Mouse (Mus musculus) lung, embryonic 14.5 days (tissue): ENCODE measurements around the gene Nacc2. TPM values are rescaled to one million over a fixed set of nuclear protein-coding genes. Genes with fewer than 3 reads are reported as not detected.
A peak's percentile ranks its signal among the peaks of the same experiment; 100 is the strongest.

Experiments
- ATAC-seq: fragments of 200-750 bp; cut with Nextera tagmentation; 2 replicates; pipeline ENCODE4 v1.8.0; 2017; ENCODE audit warnings: mild to moderate bottlenecking, moderate TSS enrichment, moderate library complexity; ENCODE audit not compliant: insufficient read depth
- DNase-seq: peaks from one replicate; pipeline ENCODE4 v3.0.0-alpha.2; 2015
- H3K27ac ChIP-seq: fragments of 300-500 bp; sonication (generic); 2 replicates; pipeline ENCODE4 v1.5.1; 2014; ENCODE audit warnings: low read depth, mild to moderate bottlenecking, moderate library complexity
- H3K27me3 ChIP-seq: fragments of 300-500 bp; sonication (generic); 2 replicates; pipeline ENCODE4 v1.6.1; 2014; ENCODE audit warnings: low read length, control low read depth; ENCODE audit not compliant: insufficient read depth
- H3K36me3 ChIP-seq: fragments of 300-500 bp; sonication (generic); 2 replicates; pipeline ENCODE4 v1.6.1; 2014; ENCODE audit warnings: control low read depth; ENCODE audit not compliant: insufficient read depth
- H3K4me1 ChIP-seq: fragments of 300-500 bp; sonication (generic); 2 replicates; pipeline ENCODE4 v1.6.1; 2014; ENCODE audit warnings: antibody characterized with exemption, control low read depth; ENCODE audit not compliant: insufficient read depth
- H3K4me2 ChIP-seq: fragments of 300-500 bp; sonication (generic); 2 replicates; pipeline ENCODE4 v1.6.1; 2014; ENCODE audit warnings: mild to moderate bottlenecking
- H3K4me3 ChIP-seq: fragments of 300-500 bp; sonication (generic); 2 replicates; pipeline ENCODE4 v1.5.1; 2014; ENCODE audit warnings: low read depth, low read length
- H3K9ac ChIP-seq: fragments of 300-500 bp; sonication (generic); 2 replicates; pipeline ENCODE4 v1.6.1; 2014
- H3K9me3 ChIP-seq: fragments of 300-500 bp; sonication (generic); 2 replicates; pipeline ENCODE4 v1.6.1; 2016; ENCODE audit warnings: low read depth, low read length, control low read depth
- CTCF ChIP-seq: IDR thresholded peaks from 2 replicates; pipeline ENCODE4 v1.5.1; 2016; ENCODE audit warnings: antibody characterized with exemption, low read depth
- WGBS: fragments of 180-500 bp; shearing (Covaris S2); extraction: QIAGEN DNeasy Blood & Tissue Kit; methylation state at CpG from one replicate; pipeline ENCODE4 v1.1.7; 2014; 5-methylcytosine and 5-hydroxymethylcytosine counted together
- polyA plus RNA-seq: library from polyadenylated mRNA; unstranded; fragments of >200 nt; fragmentation: Nextera tagmentation; extraction: Ambion mirVana; gene quantifications from 2 replicates; pipeline ENCODE4 v1.2.1, GENCODE M21; 2014

The Nacc2 gene
- polyA plus RNA-seq, 1 experiment from 2014 or later, result 9.4 TPM

DNA sequence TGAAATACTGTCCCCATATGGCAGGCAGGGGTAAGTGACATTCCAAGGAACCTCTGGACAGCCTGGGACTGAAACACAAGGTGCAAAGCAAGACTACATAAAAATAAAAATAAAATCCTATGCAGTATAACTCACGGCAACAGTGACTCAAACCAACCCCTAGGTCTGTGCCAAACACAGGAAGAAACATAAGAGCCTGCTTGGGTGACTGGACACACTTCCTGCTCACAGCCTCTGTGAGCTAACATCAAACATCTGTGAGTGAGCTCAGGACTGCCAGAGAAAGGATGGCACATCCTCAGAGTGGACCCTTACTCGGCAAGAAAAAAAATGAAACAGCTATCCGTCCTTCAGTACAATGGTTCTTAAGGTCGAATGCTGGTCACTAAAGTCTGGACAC, 40.1 kb downstream of the Nacc2 start:
- no peak overlapping the region for H3K4me2 ChIP-seq
- TF ChIP-seq CTCF, result no peak
- 53% methylated on average over 4 of the region's 4 CpGs for WGBS
- H3K4me3 ChIP-seq, result no peak overlapping the region
- no peaks in the 10 kb centered on the region for H3K27me3 ChIP-seq
- H3K9ac ChIP-seq, result no peak overlapping the region
- H3K36me3 ChIP-seq, result no peaks in the 10 kb centered on the region
- DNase-seq (peak; percentile 8), ATAC-seq (no peak)
- no peaks in the 10 kb centered on the region for H3K4me1 ChIP-seq
- no peaks in the 10 kb centered on the region for H3K9me3 ChIP-seq
- H3K27ac ChIP-seq, result no peak overlapping the region

DNA sequence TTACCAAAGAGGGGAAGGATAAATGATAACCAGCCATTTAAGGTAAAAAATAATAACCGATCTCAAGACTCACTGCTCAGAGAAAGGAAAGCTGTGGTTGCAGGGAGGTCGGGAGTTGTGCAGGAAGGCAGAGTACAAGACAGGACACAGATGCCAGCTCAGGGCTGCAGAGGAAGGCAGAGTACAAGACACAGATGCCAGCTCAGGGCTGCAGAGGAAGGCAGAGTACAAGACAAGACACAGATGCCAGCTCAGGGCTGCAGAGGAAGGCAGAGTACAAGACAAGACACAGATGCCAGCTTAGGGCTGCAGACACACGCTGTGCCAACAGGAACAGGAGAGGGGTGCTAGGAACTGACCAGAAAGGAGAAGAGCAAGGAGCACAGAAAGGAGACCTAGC, 42.2 kb downstream of the Nacc2 start:
- no peaks in the 10 kb centered on the region for H3K27me3 ChIP-seq
- H3K27ac ChIP-seq, result no peak overlapping the region
- no peak overlapping the region for H3K4me2 ChIP-seq
- WGBS, result 69% methylated on average over 3 of the region's 3 CpGs
- no peak overlapping the region for H3K4me3 ChIP-seq
- no peaks in the 10 kb centered on the region for H3K4me1 ChIP-seq
- no peak overlapping the region for H3K9ac ChIP-seq
- TF ChIP-seq CTCF, result no peak
- DNase-seq (no peak), ATAC-seq (no peak)
- H3K9me3 ChIP-seq, result no peaks in the 10 kb centered on the region
- no peaks in the 10 kb centered on the region for H3K36me3 ChIP-seq

- H3K27ac ChIP-seq, result no peak overlapping the region
- no peak for ATAC-seq
Observed at GRCm38 (mm10) chr2:26079409-26079808, 43.6 kb downstream of the Nacc2 start.

DNA sequence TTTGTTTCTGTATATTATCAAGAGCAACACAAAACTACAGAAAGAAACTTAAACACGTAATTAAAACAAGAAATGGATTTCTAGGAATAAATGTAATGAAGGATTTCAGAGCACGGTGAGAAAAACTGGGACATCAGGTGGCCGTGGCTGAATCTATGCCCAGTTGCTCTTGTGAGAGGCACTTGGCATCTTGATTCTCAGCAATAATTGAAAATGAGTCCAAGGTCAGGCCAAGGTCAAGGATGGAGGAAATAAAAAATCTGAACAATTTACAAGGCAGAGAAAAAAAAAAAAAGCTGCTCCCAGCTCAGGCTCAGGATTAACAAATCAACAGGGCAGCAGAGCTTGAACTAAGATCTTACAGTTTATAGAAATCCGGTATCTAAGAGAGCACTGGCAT, 46.0 kb downstream of the Nacc2 start:
- H3K36me3 ChIP-seq, result no peaks in the 10 kb centered on the region
- no peak overlapping the region for H3K4me3 ChIP-seq
- no peak overlapping the region for H3K4me2 ChIP-seq
- 81% methylated on average over 4 of the region's 4 CpGs for WGBS
- H3K9ac ChIP-seq, result no peak overlapping the region
- DNase-seq, result no peak
- no peaks in the 10 kb centered on the region for H3K4me1 ChIP-seq
- ATAC-seq, result no peak
- TF ChIP-seq CTCF, result no peak
- no peaks in the 10 kb centered on the region for H3K9me3 ChIP-seq
- no peaks in the 10 kb centered on the region for H3K27me3 ChIP-seq
- H3K27ac ChIP-seq, result no peak overlapping the region

More at GRCm38 (mm10) chr2:26079409-26079808, 43.6 kb downstream of the Nacc2 start:
- H3K4me3 ChIP-seq, result no peak overlapping the region
- H3K4me1 ChIP-seq, result no peaks in the 10 kb centered on the region
- H3K36me3 ChIP-seq, result no peaks in the 10 kb centered on the region
- H3K9me3 ChIP-seq, result no peaks in the 10 kb centered on the region
- DNase-seq, result no peak
- 76% methylated on average over 4 of the region's 4 CpGs for WGBS
- no peak for TF ChIP-seq CTCF
- no peak overlapping the region for H3K9ac ChIP-seq
- no peaks in the 10 kb centered on the region for H3K27me3 ChIP-seq
- no peak overlapping the region for H3K4me2 ChIP-seq

- Histone ChIP-seq H3K4me2 (no peak overlapping the region), H3K9me3 (no peaks in the 10 kb centered on the region), H3K9ac (no peak overlapping the region), H3K27me3 (no peaks in the 10 kb centered on the region), H3K27ac (no peak overlapping the region), H3K4me3 (no peak overlapping the region), H3K4me1 (no peaks in the 10 kb centered on the region), H3K36me3 (no peaks in the 10 kb centered on the region)
- WGBS, result 79% methylated on average over 2 of the region's 2 CpGs
- ATAC-seq (no peak), DNase-seq (no peak)
- TF ChIP-seq CTCF, result no peak
Observed at GRCm38 (mm10) chr2:26076121-26076520, 46.9 kb downstream of the Nacc2 start.

DNA sequence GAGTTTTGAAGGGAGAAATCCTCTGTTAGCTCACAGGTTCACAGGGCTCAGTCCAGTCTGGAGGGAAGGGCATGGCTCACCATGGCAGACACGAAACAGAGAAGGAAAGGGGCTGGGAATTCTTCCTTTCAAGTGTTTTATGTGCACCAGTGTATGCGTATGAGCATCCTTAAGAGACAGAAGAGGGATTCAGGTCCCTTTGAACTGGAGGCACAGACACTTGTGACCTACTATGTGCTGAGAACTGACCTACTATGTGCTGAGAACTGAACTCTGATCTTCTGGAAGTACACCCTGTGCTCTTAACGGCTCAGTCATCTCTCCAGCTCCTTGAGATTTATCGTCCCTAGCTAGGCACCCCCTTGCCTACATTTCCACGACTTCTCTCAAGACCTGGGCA, 48.5 kb downstream of the Nacc2 start:
- 83% methylated on average over 5 of the region's 5 CpGs for WGBS
- ATAC-seq (no peak), DNase-seq (no peak)

DNA sequence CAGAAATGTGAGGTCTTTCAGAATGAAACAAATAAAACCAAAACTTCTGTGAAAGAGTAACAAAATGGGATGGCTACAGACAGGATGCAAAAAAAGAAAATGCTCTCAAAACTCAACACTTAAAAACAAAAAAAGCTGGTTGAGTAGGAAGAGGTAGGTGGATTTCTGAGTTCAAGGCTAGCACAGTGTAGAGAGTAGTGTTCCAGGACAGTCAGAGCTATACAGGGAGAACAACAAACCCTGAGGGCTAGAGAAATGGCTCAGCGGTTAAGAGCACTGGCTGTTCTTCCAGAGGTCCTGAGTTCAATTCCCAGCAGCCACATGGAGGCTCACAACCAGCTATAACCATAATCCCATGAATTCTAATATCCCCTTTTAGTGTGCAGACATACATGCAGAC, 54.4 kb downstream of the Nacc2 start:
- H3K4me2 ChIP-seq, result no peak overlapping the region
- no peak overlapping the region for H3K9ac ChIP-seq
- ATAC-seq (no peak), DNase-seq (no peak)
- H3K9me3 ChIP-seq, result no peaks in the 10 kb centered on the region
- no peak overlapping the region for H3K4me3 ChIP-seq
- TF ChIP-seq CTCF, result no peak
- H3K27me3 ChIP-seq, result no peaks in the 10 kb centered on the region
- H3K27ac ChIP-seq, result no peak overlapping the region
- WGBS, result 84% methylated on average over 1 of the region's 1 CpGs
- H3K4me1 ChIP-seq, result no peaks in the 10 kb centered on the region
- no peaks in the 10 kb centered on the region for H3K36me3 ChIP-seq

More for the DNA sequence above, 48.5 kb downstream of the Nacc2 start:
- Histone ChIP-seq H3K9ac (no peak overlapping the region), H3K36me3 (no peaks in the 10 kb centered on the region), H3K27ac (no peak overlapping the region), H3K4me3 (no peak overlapping the region), H3K27me3 (no peaks in the 10 kb centered on the region), H3K9me3 (no peaks in the 10 kb centered on the region), H3K4me2 (no peak overlapping the region), H3K4me1 (no peaks in the 10 kb centered on the region)
- TF ChIP-seq CTCF, result no peak

- H3K27ac ChIP-seq, result no peak overlapping the region
- ATAC-seq (no peak), DNase-seq (no peak)
- H3K36me3 ChIP-seq, result no peaks in the 10 kb centered on the region
- no peak overlapping the region for H3K4me3 ChIP-seq
- no peak overlapping the region for H3K9ac ChIP-seq
- no peaks in the 10 kb centered on the region for H3K9me3 ChIP-seq
- no peak overlapping the region for H3K4me2 ChIP-seq
- no peak for TF ChIP-seq CTCF
- no peaks in the 10 kb centered on the region for H3K4me1 ChIP-seq
- WGBS, result 71% methylated on average over 7 of the region's 7 CpGs
- no peaks in the 10 kb centered on the region for H3K27me3 ChIP-seq
Observed at GRCm38 (mm10) chr2:26068175-26068574, 54.8 kb downstream of the Nacc2 start.
